26 mouse cellular contexts compared by ENCODE assay signal in genomic region chr13:27523156-27523555, GRCm38 (mm10). TPM values are rescaled to one million over a fixed set of nuclear protein-coding genes. Genes with fewer than 3 reads are reported as not detected.
DNase-seq lines count a peak whose midpoint lies in the region; TF ChIP-seq lines count a peak whose summit lies in the region.
"Had no signal": no experiment of that assay in that cellular context is flagged by ENCODE, and none has a peak within 500 bp of the region (broad histone marks: within the 10 kb centered on the region; RNA-seq: fewer than 3 reads in every experiment).

No protein-coding gene starts in this region.

- dilution Hi-C loops in CH12.LX (cut with MboI; ENCODE audit: extremely low pct_ligation_motif_present, extremely low pct_unique_long_range_greater_than_20kb, low sequenced_read_pairs): no loop called here

- H3K4me2 ChIP-seq in CH12.LX (ENCODE audit: insufficient read depth, low read depth, poor library complexity, severe bottlenecking): no peak overlapping the region; the same call in 1 of the 2 replicates

- peak; percentile 91 for TF ChIP-seq EP300 in CH12.LX (IDR thresholded peaks at IDR 0.05; ENCODE audit: low read length)

- H3K4me3 ChIP-seq in CH12.LX (replicated peaks in 1 of 3; ENCODE audit: low read depth in 2 of 3, low read length in 2 of 3, poor library complexity in 1 of 3): no peak overlapping the region

- H3K79me2 ChIP-seq in CH12.LX (replicated peaks; ENCODE audit: control insufficient read depth, extremely low read depth, insufficient read depth, poor library complexity, severe bottlenecking): no peaks in the 10 kb centered on the region

- no peak overlapping the region for H3K27ac ChIP-seq in CH12.LX (ENCODE audit: insufficient read depth, low read depth)

- in situ Hi-C loops in CH12.LX (cut with MboI; ENCODE audit: low pct_ligation_motif_present, low pct_unique_long_range_greater_than_20kb, low sequenced_read_pairs): no loop called here

- no peak for TF ChIP-seq POLR2A in CH12.LX (IDR thresholded peaks at IDR 0.05; ENCODE audit: low read depth, low read length)

- no peaks in the 10 kb centered on the region for H3K36me3 ChIP-seq in CH12.LX (replicated peaks in 1 of 2; ENCODE audit: control insufficient read depth in 1 of 2, insufficient read depth in 1 of 2, low read length in 1 of 2)
- H3K36me3 ChIP-seq: G1E had no signal

- H3K27me3 ChIP-seq in CH12.LX (replicated peaks): no peaks in the 10 kb centered on the region
- H3K27me3 ChIP-seq: Patski had no signal

- DNase-seq in A20 (ENCODE audit: low read depth, low spot score): peak; percentile 13
- peak; percentile 54 for DNase-seq in CH12.LX (ENCODE audit: extremely low read depth)
- DNase-seq in lung, postnatal 25 days (ENCODE audit: low spot score): no peak
- DNase-seq in embryo, embryonic 10 days (ENCODE audit: low spot score): no peak
- DNase-seq: adrenal gland, adult 2 months; adrenal gland, adult 8-10 months; adrenal gland, postnatal 10 days; adrenal gland, postnatal 14 days; adrenal gland, postnatal 25 days; adrenal gland, postnatal 36 days; B cell, adult 2 months; cerebellum, adult 11 months; cerebellum, adult 11-12 months; cerebellum, adult 18-20 months; cerebellum, adult 2 months; cerebellum, adult 8-10 months had no signal

- TF ChIP-seq RAD21 in CH12.LX (IDR thresholded peaks at IDR 0.05; ENCODE audit: low read depth, low read length): no peak; the same call in 1 of the 2 replicates

- no peak overlapping the region for H3K9ac ChIP-seq in CH12.LX (ENCODE audit: insufficient read depth, low read depth)

- H3K9me3 ChIP-seq in CH12.LX (replicated peaks; ENCODE audit: low read length): no peaks in the 10 kb centered on the region
- H3K9me3 ChIP-seq: G1E had no signal

- TF ChIP-seq CTCF in CH12.LX (conservative IDR thresholded peaks at IDR 0.05 in 1 of 2, IDR thresholded peaks at IDR 0.05 in 1 of 2; ENCODE audit: low read depth in 2 of 2, low read length in 2 of 2): no peak

- H3K4me1 ChIP-seq in CH12.LX (ENCODE audit: control insufficient read depth in 1 of 2, insufficient read depth in 2 of 2): peaks cover 0 to 31% of the 10 kb centered on the region in 2 experiments; a peak in 2 of 4 replicates

TF ChIP-seq in CH12.LX, 34 proteins besides CTCF, POLR2A, EP300 and RAD21:
- TF ChIP-seq MXI1 (IDR thresholded peaks at IDR 0.05; ENCODE audit: low read depth, low read length) (no peak), SIN3A (IDR thresholded peaks at IDR 0.05; ENCODE audit: low read length) (no peak; the same call in 1 of the 2 replicates), NRF1 (IDR thresholded peaks at IDR 0.05; ENCODE audit: low read depth, low read length) (no peak), TCF12 (IDR thresholded peaks at IDR 0.05; ENCODE audit: low read depth, low read length) (peak; percentile 71), JUN (IDR thresholded peaks at IDR 0.05; ENCODE audit: insufficient read depth, low read depth, low read length) (peak; percentile 93), USF2 (conservative IDR thresholded peaks at IDR 0.05; ENCODE audit: low read depth, low read length) (no peak), ETS1 (conservative IDR thresholded peaks at IDR 0.05; ENCODE audit: low read depth, low read length) (peak; percentile 70), JUND (conservative IDR thresholded peaks at IDR 0.05; ENCODE audit: low read depth, low read length) (peak; percentile 64), IRF4 (IDR thresholded peaks at IDR 0.05; ENCODE audit: low read depth, low read length) (peak; percentile 78), GABPA (IDR thresholded peaks at IDR 0.05; ENCODE audit: insufficient replicate concordance, low read depth, low read length) (no peak), MAFK (IDR thresholded peaks at IDR 0.05; ENCODE audit: insufficient replicate concordance, low read length) (0 out of 2 replicates have a peak, but pooled peaks have one; percentile 38), MEF2A (IDR thresholded peaks at IDR 0.05; ENCODE audit: borderline replicate concordance, low read depth, low read length) (peak; percentile 98), HCFC1 (IDR thresholded peaks at IDR 0.05; ENCODE audit: low read depth, low read length) (no peak)

RNA-seq across cellular contexts. Expression of gene Prl8a8, which starts 10.1 kb away (rescaled TPM):
- total RNA-seq in CH12.LX (2012; rRNA removed) (1.5 and 1.6 TPM in 2 replicates), CH12.LX (2014; rRNA removed) (1.7 and 1.8 TPM in 2 replicates)
- 0.98 and 1.3 TPM in 2 replicates for polyA plus RNA-seq in CH12.LX (2012; ENCODE audit: insufficient read length, low read depth)
- total RNA-seq: adrenal gland, adult 18-20 months; adrenal gland, adult 2 months; adrenal gland, adult 8-10 months; adrenal gland, postnatal 10 days; adrenal gland, postnatal 14 days; adrenal gland, postnatal 25 days; adrenal gland, postnatal 36 days; adrenal gland, postnatal 4 days; ES-E14; G1E; MEL had no signal
- polyA plus RNA-seq: activated CD4-positive, CD25-positive, alpha-beta regulatory T cell, adult 4 months; adrenal gland, adult 2 months; brain, embryonic 14.5 days; C2C12; CD4-positive, CD25-positive, alpha-beta regulatory T cell, adult 4 months; cerebellum, adult 2 months; G1E; Patski had no signal

RNA-seq across cellular contexts. Expression of gene Prl8a9, which starts 41.2 kb away (rescaled TPM):
- total RNA-seq in CH12.LX (2012; rRNA removed) (not detected in 2 replicates), CH12.LX (2014; rRNA removed) (not detected in 2 replicates)
- not detected in 2 replicates for polyA plus RNA-seq in CH12.LX (2012; ENCODE audit: insufficient read length, low read depth)
- total RNA-seq: adrenal gland, adult 18-20 months; adrenal gland, adult 2 months; adrenal gland, adult 8-10 months; adrenal gland, postnatal 10 days; adrenal gland, postnatal 14 days; adrenal gland, postnatal 25 days; adrenal gland, postnatal 36 days; adrenal gland, postnatal 4 days; ES-E14; G1E; MEL had no signal
- polyA plus RNA-seq: activated CD4-positive, CD25-positive, alpha-beta regulatory T cell, adult 4 months; adrenal gland, adult 2 months; C2C12; CD4-positive, CD25-positive, alpha-beta regulatory T cell, adult 4 months; G1E; Patski had no signal

RNA-seq across cellular contexts. Expression of gene Prl8a1, which starts 58.8 kb away (rescaled TPM):
- not detected in 2 replicates for total RNA-seq in CH12.LX (2012; rRNA removed)
- not detected in 2 replicates for total RNA-seq in CH12.LX (2014; rRNA removed)
- not detected in 2 replicates for polyA plus RNA-seq in CH12.LX (2012; ENCODE audit: insufficient read length, low read depth)
- total RNA-seq: adrenal gland, adult 18-20 months; adrenal gland, adult 2 months; adrenal gland, adult 8-10 months; adrenal gland, postnatal 10 days; adrenal gland, postnatal 14 days; adrenal gland, postnatal 25 days; adrenal gland, postnatal 36 days; adrenal gland, postnatal 4 days; ES-E14; MEL had no signal
- polyA plus RNA-seq: activated CD4-positive, CD25-positive, alpha-beta regulatory T cell, adult 4 months; adrenal gland, adult 2 months; brain, embryonic 14.5 days; C2C12; CD4-positive, CD25-positive, alpha-beta regulatory T cell, adult 4 months; cerebellum, adult 2 months; G1E; Patski had no signal

Comparison
In these comparisons a context has a peak if more than half of its experiments do, and no peak if none do; other contexts are left out.
1. DNase-seq: peak in A20 (single experiment) and CH12.LX (single experiment); none in lung, postnatal 25 days (single experiment) and embryo, embryonic 10 days (single experiment).